Mouse (Mus musculus) MEL (cell line): ENCODE data around the gene Olfr1280. TPM values are rescaled to one million over a fixed set of nuclear protein-coding genes. Genes with fewer than 3 reads are reported as not detected.

ENCODE experiments used
- DNase-seq: peaks from one replicate; pipeline ENCODE4 v3.0.0; 2011; ENCODE audit warnings: low read depth, low spot score
- H3K27ac ChIP-seq: 2 replicates; pipeline ENCODE4 v1.5.1; 2012; ENCODE audit warnings: low read depth, mild to moderate bottlenecking, control low read depth, low read length, moderate library complexity; ENCODE audit not compliant: control insufficient read depth
- H3K27me3 ChIP-seq, 2 experiments: fragments of 150-350 bp in 1 of 2; sonication (generic) in 1 of 2; 2 replicates each; pipeline ENCODE4 v1.6.1; 2012; ENCODE audit warnings: low read length in 2 of 2, mild to moderate bottlenecking in 2 of 2, improper control_type of control experiment in 1 of 2, moderate library complexity in 1 of 2; ENCODE audit not compliant: insufficient read depth in 2 of 2, control insufficient read depth in 1 of 2
- H3K36me3 ChIP-seq, 2 experiments: 2 replicates each; pipeline ENCODE4 v1.6.1; 2012 to 2014; ENCODE audit warnings: low read length in 2 of 2, improper control_type of control experiment in 1 of 2, inconsistent platforms in 1 of 2, mild to moderate bottlenecking in 1 of 2; ENCODE audit not compliant: insufficient read depth in 2 of 2, control insufficient read depth in 1 of 2
- H3K4me1 ChIP-seq, 2 experiments: fragments of 150-350 bp in 1 of 2; sonication (generic) in 1 of 2; 2 replicates each; pipeline ENCODE4 v1.6.1; 2012; ENCODE audit warnings: low read length in 2 of 2, improper control_type of control experiment in 1 of 2, mild to moderate bottlenecking in 1 of 2; ENCODE audit not compliant: insufficient read depth in 2 of 2, control insufficient read depth in 1 of 2
- H3K4me3 ChIP-seq, 2 experiments: fragments of 150-350 bp in 1 of 2; sonication (generic) in 1 of 2; 2 replicates each; pipeline ENCODE4 v1.5.1; 2012; ENCODE audit warnings: low read depth in 2 of 2, low read length in 2 of 2, mild to moderate bottlenecking in 2 of 2, moderate library complexity in 2 of 2, control low read depth in 1 of 2, improper control_type of control experiment in 1 of 2; ENCODE audit not compliant: control insufficient read depth in 1 of 2, insufficient read depth in 1 of 2
- H3K79me2 ChIP-seq: 2 replicates; pipeline ENCODE4 v1.6.1; 2012; ENCODE audit warnings: mild to moderate bottlenecking, low read length, moderate library complexity; ENCODE audit not compliant: control insufficient read depth, poor library complexity, insufficient read depth
- H3K9ac ChIP-seq: 2 replicates; pipeline ENCODE4 v1.6.1; 2012; ENCODE audit warnings: low read depth, mild to moderate bottlenecking, control low read depth, low read length, moderate library complexity; ENCODE audit not compliant: control insufficient read depth, poor library complexity, severe bottlenecking
- H3K9me3 ChIP-seq: fragments of 150-350 bp; sonication (generic); replicated peaks from 2 replicates; pipeline ENCODE4 v1.6.1; 2012; ENCODE audit warnings: mild to moderate bottlenecking, low read length, improper control_type of control experiment, moderate library complexity; ENCODE audit not compliant: insufficient read depth
- BHLHE40 ChIP-seq: IDR thresholded peaks from 2 replicates; pipeline ENCODE4 v1.6.1; 2012; ENCODE audit warnings: low read depth, mild to moderate bottlenecking, inconsistent platforms, low read length, improper control_type of control experiment, borderline replicate concordance
- CHD2 ChIP-seq: IDR thresholded peaks from 2 replicates; pipeline ENCODE4 v1.6.1; 2011; ENCODE audit warnings: low read length, improper control_type of control experiment
- ELF1 ChIP-seq: IDR thresholded peaks from 2 replicates; pipeline ENCODE4 v1.6.1; 2014; ENCODE audit warnings: low read depth, mild to moderate bottlenecking, inconsistent platforms, low read length, improper control_type of control experiment, moderate library complexity
- GABPA ChIP-seq: IDR thresholded peaks from 2 replicates; pipeline ENCODE4 v1.6.1; 2012; ENCODE audit warnings: low read depth, mild to moderate bottlenecking, inconsistent platforms, low read length, improper control_type of control experiment, moderate library complexity
- GATA1 ChIP-seq: IDR thresholded peaks from 2 replicates; pipeline ENCODE4 v1.6.1; 2011; ENCODE audit warnings: low read depth, low read length, improper control_type of control experiment
- HCFC1 ChIP-seq: IDR thresholded peaks from 2 replicates; pipeline ENCODE4 v1.6.1; 2012; ENCODE audit warnings: low read depth, mild to moderate bottlenecking, inconsistent platforms, low read length, improper control_type of control experiment, moderate library complexity
- JUND ChIP-seq: IDR thresholded peaks from 2 replicates; pipeline ENCODE4 v1.6.1; 2011; ENCODE audit warnings: low read depth, mild to moderate bottlenecking, improper control_type of control experiment, low read length
- MAFK ChIP-seq: IDR thresholded peaks from 2 replicates; pipeline ENCODE4 v1.6.1; 2011; ENCODE audit warnings: low read depth, mild to moderate bottlenecking, low read length, improper control_type of control experiment, borderline replicate concordance
- MEF2A ChIP-seq: IDR thresholded peaks from 2 replicates; pipeline ENCODE4 v1.6.1; 2014; ENCODE audit warnings: low read depth, mild to moderate bottlenecking, inconsistent platforms, low read length, improper control_type of control experiment; ENCODE audit not compliant: poor library complexity, insufficient replicate concordance, severe bottlenecking; ENCODE audit errors: extremely low read depth
- MYC ChIP-seq: IDR thresholded peaks from 2 replicates; pipeline ENCODE4 v1.6.1; 2011; ENCODE audit warnings: low read depth, mild to moderate bottlenecking, low read length, improper control_type of control experiment, moderate library complexity
- POLR2A ChIP-seq, 2 experiments: IDR thresholded peaks; 2 replicates each; pipeline ENCODE4 v1.6.1; 2011 to 2012; ENCODE audit warnings: low read length in 2 of 2, mild to moderate bottlenecking in 2 of 2, control low read depth in 1 of 2, improper control_type of control experiment in 1 of 2, low read depth in 1 of 2, moderate library complexity in 1 of 2; ENCODE audit not compliant: control insufficient read depth in 1 of 2, insufficient read depth in 1 of 2, poor library complexity in 1 of 2
- POLR2AphosphoS2 ChIP-seq: IDR thresholded peaks from 2 replicates; pipeline ENCODE4 v1.6.1; 2011; ENCODE audit warnings: low read length, improper control_type of control experiment
- POLR2AphosphoS5 ChIP-seq: IDR thresholded peaks from 2 replicates; pipeline ENCODE4 v1.6.1; 2012; ENCODE audit warnings: low read depth, borderline replicate concordance, mild to moderate bottlenecking, inconsistent platforms, low read length, moderate library complexity, mixed read lengths
- RAD21 ChIP-seq: IDR thresholded peaks from 2 replicates; pipeline ENCODE4 v1.6.1; 2011; ENCODE audit warnings: mild to moderate bottlenecking, low read depth, low read length, improper control_type of control experiment
- RCOR1 ChIP-seq: IDR thresholded peaks from 2 replicates; pipeline ENCODE4 v1.6.1; 2012; ENCODE audit warnings: low read depth, mild to moderate bottlenecking, inconsistent platforms, low read length, improper control_type of control experiment
- TAL1 ChIP-seq: IDR thresholded peaks from 2 replicates; pipeline ENCODE4 v1.6.1; 2012; ENCODE audit warnings: mild to moderate bottlenecking, inconsistent platforms, low read length, moderate library complexity, mixed read lengths
- UBTF ChIP-seq: IDR thresholded peaks from 2 replicates; pipeline ENCODE4 v1.6.1; 2012; ENCODE audit warnings: low read depth, mild to moderate bottlenecking, inconsistent platforms, low read length, improper control_type of control experiment, moderate library complexity, borderline replicate concordance; ENCODE audit not compliant: insufficient read depth
- USF1 ChIP-seq: IDR thresholded peaks from 2 replicates; pipeline ENCODE4 v1.6.1; 2014; ENCODE audit warnings: low read depth, mild to moderate bottlenecking, inconsistent platforms, low read length, improper control_type of control experiment, moderate library complexity
- USF2 ChIP-seq, 2 experiments: IDR thresholded peaks; 2 replicates each; pipeline ENCODE4 v1.6.1; 2011 to 2012; ENCODE audit warnings: improper control_type of control experiment in 2 of 2, low read length in 2 of 2, borderline replicate concordance in 1 of 2, inconsistent platforms in 1 of 2, low read depth in 1 of 2, mild to moderate bottlenecking in 1 of 2; ENCODE audit not compliant: insufficient read depth in 1 of 2
- ZMIZ1 ChIP-seq: IDR thresholded peaks from 2 replicates; pipeline ENCODE4 v1.6.1; 2012; ENCODE audit warnings: low read depth, mild to moderate bottlenecking, inconsistent platforms, low read length, improper control_type of control experiment, moderate library complexity
- polyA plus RNA-seq, 2 experiments: library from polyadenylated mRNA; stranded (reverse) in 1 of 2; unstranded in 1 of 2; fragments of >175 nt in 1 of 2; fragments of >200 nt in 1 of 2; gene quantifications; 2 replicates each; pipeline versions ENCODE4 v1.2.1 to v1.2.4; 2012; ENCODE audit warnings: low replicate concordance in 2 of 2, low read depth in 1 of 2; ENCODE audit not compliant: insufficient read length in 2 of 2, insufficient read depth in 1 of 2, missing spikeins in 1 of 2
- total RNA-seq: library from RNA; depleted of rRNA; stranded (reverse); fragments of 300-350 nt; gene quantifications from 2 replicates; pipeline ENCODE4 v1.2.3, GENCODE M21; 2012

The Olfr1280 gene
- total and polyA plus RNA-seq, 3 experiments: not detected

GRCm38 (mm10) chr2:111289836-111290235, 24.0 kb upstream of the Olfr1280 start, which contains the start of gene Olfr1278:
Olfr1278 (plus strand) TSS chr2:111290136.
- DNase-seq: no peak
- no peak within 1 kb of the TSS for H3K27ac ChIP-seq
- no peaks in the 10 kb centered on the region for H3K36me3 ChIP-seq
- H3K79me2 ChIP-seq: no peaks in the 10 kb centered on the region
- H3K4me1 ChIP-seq: no peaks in the 10 kb centered on the region
- no peak within 1 kb of the TSS for H3K9ac ChIP-seq
- H3K27me3 ChIP-seq: no peaks in the 10 kb centered on the region
- H3K9me3 ChIP-seq: no peaks in the 10 kb centered on the region
- TF ChIP-seq POLR2AphosphoS2 (no peak), USF1 (no peak), UBTF (no peak), CHD2 (no peak), BHLHE40 (no peak), USF2 (IDR thresholded peaks at IDR 0.05; ENCODE audit: borderline replicate concordance in 1 of 2, insufficient read depth in 1 of 2, low read depth in 1 of 2, low read length in 2 of 2) (no peak), MEF2A (no peak), MYC (no peak), POLR2A (IDR thresholded peaks at IDR 0.05; ENCODE audit: control insufficient read depth in 1 of 2, insufficient read depth in 1 of 2, low read depth in 1 of 2, low read length in 2 of 2, poor library complexity in 1 of 2) (no peak), POLR2AphosphoS5 (no peak), RCOR1 (no peak), MAFK (no peak), GATA1 (no peak), RAD21 (no peak), GABPA (no peak), ZMIZ1 (no peak), TAL1 (no peak), ELF1 (no peak), HCFC1 (no peak), JUND (no peak)
- H3K4me3 ChIP-seq: no peak within 1 kb of the TSS

GRCm38 (mm10) chr2:111298541-111298940, 15.3 kb upstream of the Olfr1280 start:
- no peak overlapping the region for H3K9ac ChIP-seq
- no peaks in the 10 kb centered on the region for H3K9me3 ChIP-seq
- H3K4me1 ChIP-seq: no peaks in the 10 kb centered on the region
- no peaks in the 10 kb centered on the region for H3K27me3 ChIP-seq
- TF ChIP-seq GATA1: no peak
- H3K27ac ChIP-seq: no peak overlapping the region
- no peaks in the 10 kb centered on the region for H3K79me2 ChIP-seq
- H3K36me3 ChIP-seq: no peaks in the 10 kb centered on the region
- DNase-seq: no peak
- H3K4me3 ChIP-seq: no peak overlapping the region
